Mouse (Mus musculus) heart, embryonic 14.5 days (tissue): ENCODE measurements at regions not wholly inside any gene's neighbourhood (a gene's known extent, or its start where the extent isn't known, plus 50 kb on each side); places are given as distances from the start of the nearest gene placed in this dataset.

ENCODE experiments used
- ATAC-seq: fragments of 200-750 bp; cut with Nextera tagmentation; 2 replicates; pipeline ENCODE4 v1.8.0; 2017; ENCODE audit warnings: low read depth, moderate TSS enrichment; ENCODE audit not compliant: insufficient number of reproducible peaks, insufficient read depth, low FRiP score
- H3K27ac ChIP-seq, 2 experiments: fragments of 200-500 bp in 1 of 2; fragments of 300-500 bp in 1 of 2; sonication (generic) in 1 of 2; replicated peaks in 1 of 2; 2 replicates each; pipeline ENCODE4 v1.5.1; 2012 to 2014; ENCODE audit warnings: low read depth in 2 of 2, low read length in 2 of 2, control low read depth in 1 of 2, mild to moderate bottlenecking in 1 of 2, mixed read lengths in 1 of 2; ENCODE audit not compliant: control insufficient read depth in 1 of 2, insufficient read depth in 1 of 2
- H3K27me3 ChIP-seq: fragments of 300-500 bp; sonication (generic); 2 replicates; pipeline ENCODE4 v1.6.1; 2014; ENCODE audit warnings: mild to moderate bottlenecking, low read length, control low read depth; ENCODE audit not compliant: control insufficient read depth, insufficient read depth
- H3K36me3 ChIP-seq: fragments of 300-500 bp; sonication (generic); 2 replicates; pipeline ENCODE4 v1.6.1; 2014; ENCODE audit warnings: mild to moderate bottlenecking, control low read depth, low read length, mixed read lengths; ENCODE audit not compliant: control insufficient read depth, insufficient read depth
- H3K4me1 ChIP-seq, 2 experiments: fragments of 200-500 bp in 1 of 2; fragments of 300-500 bp in 1 of 2; sonication (generic) in 1 of 2; 2 replicates each; pipeline ENCODE4 v1.6.1; 2012 to 2014; ENCODE audit warnings: low read length in 2 of 2, control low read depth in 1 of 2, mixed read lengths in 1 of 2; ENCODE audit not compliant: control insufficient read depth in 2 of 2, insufficient read depth in 2 of 2
- H3K4me2 ChIP-seq: fragments of 300-500 bp; sonication (generic); 2 replicates; pipeline ENCODE4 v1.6.1; 2014; ENCODE audit warnings: mild to moderate bottlenecking, low read length
- H3K4me3 ChIP-seq, 2 experiments: fragments of 200-500 bp in 1 of 2; fragments of 300-500 bp in 1 of 2; sonication (generic) in 1 of 2; 2 replicates each; pipeline ENCODE4 v1.5.1; 2012 to 2014; ENCODE audit warnings: low read length in 2 of 2, mild to moderate bottlenecking in 2 of 2, control low read depth in 1 of 2, low read depth in 1 of 2, moderate library complexity in 1 of 2; ENCODE audit not compliant: control insufficient read depth in 1 of 2, insufficient read depth in 1 of 2
- H3K9ac ChIP-seq: fragments of 300-500 bp; sonication (generic); 2 replicates; pipeline ENCODE4 v1.6.1; 2014; ENCODE audit warnings: mild to moderate bottlenecking, low read length
- H3K9me3 ChIP-seq: fragments of 300-500 bp; sonication (generic); 2 replicates; pipeline ENCODE4 v1.6.1; 2016; ENCODE audit warnings: low read length, control low read depth; ENCODE audit not compliant: control insufficient read depth
- WGBS: fragments of 180-500 bp; shearing (Covaris S2); extraction: QIAGEN DNeasy Blood & Tissue Kit; methylation state at CpG from one replicate; pipeline ENCODE4 v1.1.7; 2014; 5-methylcytosine and 5-hydroxymethylcytosine counted together

GRCm38 (mm10) chr10:122564473-122564872, 114.1 kb upstream of the Ppm1h start:
- Histone ChIP-seq H3K36me3 (no peaks in the 10 kb centered on the region), H3K27me3 (no peaks in the 10 kb centered on the region), H3K4me1 (no peaks in the 10 kb centered on the region), H3K9me3 (no peaks in the 10 kb centered on the region), H3K9ac (no peak overlapping the region), H3K27ac (no peak overlapping the region), H3K4me2 (0 out of 2 replicates have a peak overlapping the region, but pooled peaks have one; percentile 28), H3K4me3 (no peak overlapping the region)
- no peak for ATAC-seq
- 82% methylated on average over 10 of the region's 10 CpGs for WGBS

GRCm38 (mm10) chr10:122566601-122567000, 112.0 kb upstream of the Ppm1h start:
- no peak overlapping the region for H3K27ac ChIP-seq
- no peaks in the 10 kb centered on the region for H3K9me3 ChIP-seq
- no peaks in the 10 kb centered on the region for H3K27me3 ChIP-seq
- no peaks in the 10 kb centered on the region for H3K36me3 ChIP-seq
- no peak overlapping the region for H3K4me2 ChIP-seq
- no peak overlapping the region for H3K4me3 ChIP-seq
- WGBS, result 52% methylated on average over 4 of the region's 4 CpGs
- no peaks in the 10 kb centered on the region for H3K4me1 ChIP-seq
- H3K9ac ChIP-seq, result no peak overlapping the region
- no peak for ATAC-seq

DNA sequence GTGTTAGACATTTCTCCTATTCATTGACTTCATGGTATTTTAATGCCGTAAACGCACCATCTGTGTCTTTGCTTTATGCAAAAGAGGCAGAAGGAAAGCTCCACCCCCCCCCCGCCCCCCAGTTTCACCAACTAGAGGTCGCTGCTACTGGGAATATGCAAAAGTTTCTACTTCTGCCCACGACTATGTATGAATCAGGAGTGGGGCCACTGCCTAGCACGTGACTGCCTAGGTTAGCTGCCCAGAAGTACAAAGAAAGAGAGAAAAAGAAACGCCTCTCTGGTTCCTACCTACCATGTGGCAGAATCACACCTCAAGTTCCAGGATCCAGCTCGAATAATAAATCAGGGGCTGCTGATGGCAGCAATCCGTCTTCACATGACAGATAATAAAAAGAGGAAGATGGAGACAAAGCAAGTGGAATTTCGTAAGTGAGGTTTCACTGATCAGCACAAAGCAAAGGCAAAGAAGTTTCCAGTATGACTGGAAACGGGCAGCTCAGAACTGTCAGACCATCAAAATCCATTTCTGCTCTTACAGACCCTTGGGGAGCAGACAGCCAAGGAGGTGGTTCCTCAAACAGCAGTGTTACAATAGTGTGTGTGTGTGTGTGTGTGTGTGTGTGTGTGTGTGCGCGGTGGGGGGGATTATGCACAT, 108.9 kb upstream of the Ppm1h start:
- Histone ChIP-seq H3K27me3 (no peaks in the 10 kb centered on the region), H3K4me3 (no peak overlapping the region), H3K27ac (no peak overlapping the region), H3K4me1 (peaks cover 0 to 2% of the 10 kb centered on the region in 2 experiments; a peak in 1 of 4 replicates), H3K9ac (no peak overlapping the region), H3K4me2 (no peak overlapping the region), H3K9me3 (no peaks in the 10 kb centered on the region), H3K36me3 (no peaks in the 10 kb centered on the region)
- WGBS, result 79% methylated on average over 13 of the region's 13 CpGs
- no peak for ATAC-seq

- no peak overlapping the region for H3K4me3 ChIP-seq
- H3K27ac ChIP-seq, result no peak overlapping the region
- no peaks in the 10 kb centered on the region for H3K36me3 ChIP-seq
- no peaks in the 10 kb centered on the region for H3K9me3 ChIP-seq
- H3K27me3 ChIP-seq, result no peaks in the 10 kb centered on the region
- no peak for ATAC-seq
- no peak overlapping the region for H3K9ac ChIP-seq
- 39% methylated on average over 13 of the region's 13 CpGs for WGBS
- H3K4me1 ChIP-seq, result peaks cover 2 to 4% of the 10 kb centered on the region in 2 experiments; a peak in 1 of 4 replicates
- H3K4me2 ChIP-seq, result no peak overlapping the region
Observed at GRCm38 (mm10) chr10:122570909-122571551, 107.5 kb upstream of the Ppm1h start.

GRCm38 (mm10) chr10:122576171-122577063, 102.1 kb upstream of the Ppm1h start:
- Histone ChIP-seq H3K36me3 (no peaks in the 10 kb centered on the region), H3K27me3 (no peaks in the 10 kb centered on the region), H3K4me1 (peaks cover 2 to 4% of the 10 kb centered on the region in 2 experiments; a peak in 1 of 4 replicates), H3K27ac (no peak overlapping the region), H3K4me2 (no peak overlapping the region), H3K4me3 (no peak overlapping the region), H3K9me3 (no peaks in the 10 kb centered on the region), H3K9ac (no peak overlapping the region)
- 93% methylated on average over 8 of the region's 8 CpGs for WGBS
- no peak for ATAC-seq

DNA sequence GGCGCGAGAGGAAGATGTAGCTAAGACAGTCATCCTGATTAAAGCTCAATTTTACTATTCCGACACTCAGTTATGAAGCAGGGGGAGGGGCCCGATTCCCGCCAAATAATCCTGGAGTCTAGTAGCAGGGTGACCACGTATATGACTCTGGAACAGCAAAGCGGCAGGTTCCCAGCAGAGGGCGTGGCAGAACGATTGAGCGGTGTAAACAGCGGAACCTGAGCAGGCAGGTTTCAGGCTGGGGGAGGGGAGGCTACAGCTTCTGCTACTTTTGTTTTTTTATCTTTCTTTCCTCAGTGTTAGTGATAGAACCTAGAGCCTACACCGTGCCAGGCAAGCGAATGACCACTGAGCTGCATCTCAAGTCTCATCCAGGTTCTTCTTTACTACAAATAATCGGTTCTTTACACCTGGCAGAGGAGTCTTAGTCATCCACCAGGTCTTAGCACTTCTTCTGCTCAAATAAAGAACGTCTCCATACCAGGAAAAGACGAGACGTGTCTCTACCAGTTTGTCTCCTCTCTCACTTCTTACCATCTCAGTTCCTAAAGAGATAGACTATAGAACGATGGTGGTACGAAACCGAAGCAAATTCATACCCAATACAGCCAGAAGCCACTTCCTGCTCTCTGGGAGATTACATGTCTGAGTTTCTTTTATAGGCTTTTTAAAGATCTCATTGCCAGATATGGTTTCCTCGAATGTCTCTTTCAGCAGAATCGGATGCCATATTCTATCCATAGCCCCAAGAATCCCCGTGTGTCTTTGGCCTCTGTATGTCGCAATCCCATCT, 100.2 kb upstream of the Ppm1h start:
- H3K27me3 ChIP-seq, result no peaks in the 10 kb centered on the region
- peaks cover 2 to 4% of the 10 kb centered on the region in 2 experiments; a peak in 1 of 4 replicates for H3K4me1 ChIP-seq
- H3K4me2 ChIP-seq, result no peak overlapping the region
- ATAC-seq, result no peak
- H3K9ac ChIP-seq, result no peak overlapping the region
- H3K9me3 ChIP-seq, result no peaks in the 10 kb centered on the region
- 50% methylated on average over 24 of the region's 24 CpGs for WGBS
- no peak overlapping the region for H3K4me3 ChIP-seq
- no peaks in the 10 kb centered on the region for H3K36me3 ChIP-seq
- no peak overlapping the region for H3K27ac ChIP-seq

GRCm38 (mm10) chr10:122581096-122581495, 97.5 kb upstream of the Ppm1h start:
- no peaks in the 10 kb centered on the region for H3K4me1 ChIP-seq
- no peaks in the 10 kb centered on the region for H3K27me3 ChIP-seq
- H3K9ac ChIP-seq, result no peak overlapping the region
- H3K4me2 ChIP-seq, result no peak overlapping the region
- no peak overlapping the region for H3K4me3 ChIP-seq
- H3K27ac ChIP-seq, result no peak overlapping the region
- 76% methylated on average over 7 of the region's 7 CpGs for WGBS
- H3K36me3 ChIP-seq, result no peaks in the 10 kb centered on the region
- ATAC-seq, result no peak
- no peaks in the 10 kb centered on the region for H3K9me3 ChIP-seq
